Mouse (Mus musculus) olfactory bulb, adult 2 months (tissue): ENCODE data around the gene Pdss2. TPM values are rescaled to one million over a fixed set of nuclear protein-coding genes. Genes with fewer than 3 reads are reported as not detected.
"Not testable (repeated sequence)": the region's sequence is repeated elsewhere in the genome, so short reads cannot be mapped to it uniquely, and the experiment has no call there.

ENCODE experiments used
- H3K27ac ChIP-seq: fragments of 200-500 bp; 2 replicates; pipeline ENCODE4 v1.5.1; 2012; ENCODE audit warnings: low read depth, low read length; ENCODE audit not compliant: insufficient read depth
- H3K4me1 ChIP-seq: fragments of 200-500 bp; 2 replicates; pipeline ENCODE4 v1.6.1; 2012; ENCODE audit warnings: low read length; ENCODE audit not compliant: control insufficient read depth, insufficient read depth
- H3K4me3 ChIP-seq: fragments of 200-500 bp; 2 replicates; pipeline ENCODE4 v1.5.1; 2012; ENCODE audit warnings: mild to moderate bottlenecking, low read depth, low read length, moderate library complexity; ENCODE audit not compliant: insufficient read depth
- CTCF ChIP-seq: fragments of 200-500 bp; IDR thresholded peaks from 2 replicates; pipeline ENCODE4 v1.5.1; 2012; ENCODE audit warnings: low read depth, mild to moderate bottlenecking, low read length, moderate library complexity; ENCODE audit not compliant: insufficient read depth
- POLR2A ChIP-seq: fragments of 200-500 bp; IDR thresholded peaks from 2 replicates; pipeline ENCODE4 v1.6.1; 2012; ENCODE audit warnings: mild to moderate bottlenecking, low read depth, low read length, moderate library complexity; ENCODE audit not compliant: insufficient read depth
- WGBS: fragments of 180-500 bp; shearing (Covaris S2); methylation state at CpG from one replicate; pipeline ENCODE4 v1.1.7; 2018; 5-methylcytosine and 5-hydroxymethylcytosine counted together
- polyA plus RNA-seq: library from polyadenylated mRNA; stranded (reverse); fragments of >200 nt; gene quantifications from 2 replicates; pipeline ENCODE4 v1.2.4, GENCODE M21; 2012; ENCODE audit warnings: low replicate concordance; ENCODE audit not compliant: missing spikeins, insufficient read depth, insufficient read length

Gene Pdss2
- polyA plus RNA-seq, 1 experiment: not detected

DNA sequence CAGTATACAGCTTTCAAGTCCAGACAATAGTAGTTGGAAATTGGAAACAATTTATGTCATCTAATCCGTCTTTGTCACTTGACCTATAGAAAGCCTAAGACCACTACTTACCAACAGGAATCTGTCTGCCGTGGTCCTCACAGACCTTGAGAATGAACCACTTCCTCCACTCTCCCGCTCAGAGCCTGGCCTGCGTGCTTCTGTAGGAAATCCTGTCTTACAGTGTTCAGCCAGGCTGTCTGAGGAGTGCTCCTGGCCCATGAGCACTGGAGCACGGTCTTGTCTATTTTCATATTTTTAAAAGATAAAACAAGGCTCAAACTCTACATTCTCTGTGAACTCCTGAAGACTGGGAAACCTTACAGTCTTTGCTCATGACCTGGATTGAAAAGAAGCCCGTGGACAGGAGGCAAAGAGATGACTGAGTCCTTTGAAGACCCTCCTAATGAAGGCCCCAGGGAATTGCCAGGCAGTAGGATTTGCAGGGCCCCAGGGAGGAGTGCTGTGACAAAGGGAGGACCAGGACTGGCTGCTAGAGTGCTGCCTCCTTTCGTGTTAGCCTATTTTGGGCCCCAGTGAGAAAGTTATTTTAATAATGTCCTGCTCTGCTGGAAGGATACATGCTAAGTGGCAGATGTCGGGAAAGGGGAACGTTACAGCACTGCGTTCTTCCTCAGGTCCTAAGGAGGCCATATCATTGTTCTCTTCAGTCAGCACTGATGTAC lies 188.4 kb downstream of the Pdss2 start:
- no peaks in the 10 kb centered on the region for H3K4me1 ChIP-seq
- no peak overlapping the region for H3K27ac ChIP-seq
- WGBS: 81% methylated on average over 10 of the region's 10 CpGs
- no peak overlapping the region for H3K4me3 ChIP-seq
- TF ChIP-seq CTCF (no peak), POLR2A (no peak)

DNA sequence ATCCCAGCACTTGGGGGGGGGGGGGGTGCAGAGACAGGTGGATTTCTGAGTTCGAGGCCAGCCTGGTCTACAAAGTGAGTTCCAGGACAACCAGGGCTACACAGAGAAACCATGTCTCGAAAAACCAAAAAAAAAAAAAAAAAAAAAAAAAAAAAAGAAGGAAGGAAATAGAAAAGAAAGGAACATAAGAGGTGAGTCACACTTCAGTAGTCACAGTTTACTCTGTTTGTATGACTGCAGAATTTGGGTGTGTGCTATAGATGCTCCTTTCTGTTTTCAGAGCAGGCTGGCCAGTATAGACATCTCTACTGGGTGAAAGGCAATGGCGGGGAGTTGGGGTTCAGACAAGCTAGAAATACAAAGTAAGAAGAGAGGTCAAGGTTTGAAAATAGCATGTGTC lies 189.9 kb downstream of the Pdss2 start:
- not testable (repeated sequence) for H3K4me1 ChIP-seq, H3K4me3 ChIP-seq, H3K27ac ChIP-seq
- 93% methylated on average over 3 of the region's 3 CpGs for WGBS

DNA sequence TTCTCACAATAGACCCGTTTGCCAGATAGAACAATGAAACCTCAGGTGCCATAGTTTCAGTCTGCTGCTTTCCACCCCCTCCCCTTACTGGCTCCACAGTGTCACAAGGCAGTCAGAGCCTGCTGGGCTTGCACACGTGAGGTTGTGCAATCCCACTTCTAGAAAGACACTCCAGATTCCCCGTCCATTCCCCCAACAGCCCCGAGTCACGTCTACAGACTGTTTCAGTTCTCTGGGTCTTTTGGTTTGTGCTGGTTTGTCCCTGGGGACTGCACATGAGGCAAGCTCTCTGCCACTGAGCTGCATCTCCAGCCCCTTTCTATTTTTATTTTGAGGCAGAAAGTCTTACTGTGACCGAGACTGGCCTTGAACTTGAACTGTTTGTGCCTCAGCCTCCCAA lies 196.1 kb downstream of the Pdss2 start:
- TF ChIP-seq POLR2A (no peak), CTCF (no peak)
- WGBS: 94% methylated on average over 6 of the region's 6 CpGs
- H3K4me1 ChIP-seq: no peaks in the 10 kb centered on the region
- H3K27ac ChIP-seq: no peak overlapping the region
- no peak overlapping the region for H3K4me3 ChIP-seq

DNA sequence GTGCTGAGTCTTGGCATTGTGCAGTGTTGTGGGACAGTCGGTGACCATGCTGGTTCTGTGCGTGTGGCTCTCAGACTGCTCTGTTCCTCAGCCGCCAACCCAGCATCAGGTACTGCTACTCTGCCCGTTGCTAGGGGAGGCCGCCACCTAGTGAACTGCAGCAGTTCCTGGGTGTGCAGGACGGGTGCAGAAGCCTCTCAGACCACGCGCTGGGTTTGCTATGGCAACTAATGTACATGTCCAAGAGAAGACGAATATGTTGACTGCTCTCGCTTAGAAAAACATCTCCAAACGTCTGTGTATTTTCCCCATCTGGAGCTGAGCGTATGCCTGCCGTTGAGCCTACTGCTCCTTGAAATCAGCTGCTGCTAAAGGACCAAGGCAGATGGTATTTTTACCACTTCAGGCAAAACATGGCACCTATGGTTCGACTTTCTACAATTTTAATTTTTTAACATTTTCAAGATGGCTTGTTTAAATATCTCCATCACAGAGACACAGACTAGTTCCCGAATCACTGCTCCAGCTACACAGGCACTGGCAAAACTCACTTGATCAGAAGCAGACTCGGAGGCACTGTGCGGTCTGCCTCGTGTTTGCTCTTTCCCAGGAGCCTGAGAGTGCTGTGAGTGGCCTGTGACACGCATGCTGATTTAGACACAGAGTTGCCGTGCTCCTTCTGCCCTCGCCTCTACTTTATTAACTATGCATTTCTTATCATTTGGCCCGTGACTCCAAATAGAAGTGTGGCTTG lies 199.6 kb downstream of the Pdss2 start:
- H3K4me1 ChIP-seq: no peaks in the 10 kb centered on the region
- H3K27ac ChIP-seq: no peak overlapping the region
- TF ChIP-seq POLR2A (no peak), CTCF (no peak)
- H3K4me3 ChIP-seq: no peak overlapping the region
- 80% methylated on average over 22 of the region's 22 CpGs for WGBS

GRCm38 (mm10) chr10:43422061-43422770 lies 200.9 kb downstream of the Pdss2 start:
- 80% methylated on average over 15 of the region's 15 CpGs for WGBS
- H3K4me1 ChIP-seq: no peaks in the 10 kb centered on the region

GRCm38 (mm10) chr10:43424545-43424944 lies 203.3 kb downstream of the Pdss2 start:
- 87% methylated on average over 5 of the region's 5 CpGs for WGBS
- no peaks in the 10 kb centered on the region for H3K4me1 ChIP-seq
- H3K4me3 ChIP-seq: no peak overlapping the region
- no peak for TF ChIP-seq CTCF
- TF ChIP-seq POLR2A: no peak
- H3K27ac ChIP-seq: no peak overlapping the region

More at GRCm38 (mm10) chr10:43422061-43422770, 200.9 kb downstream of the Pdss2 start:
- Histone ChIP-seq H3K27ac (no peak overlapping the region), H3K4me3 (no peak overlapping the region)
- TF ChIP-seq POLR2A: no peak
- no peak for TF ChIP-seq CTCF

GRCm38 (mm10) chr10:43430606-43431005 lies 209.3 kb downstream of the Pdss2 start:
- Histone ChIP-seq H3K27ac (no peak overlapping the region), H3K4me1 (no peaks in the 10 kb centered on the region), H3K4me3 (no peak overlapping the region)
- TF ChIP-seq CTCF (no peak), POLR2A (no peak)
- 84% methylated on average over 5 of the region's 5 CpGs for WGBS

DNA sequence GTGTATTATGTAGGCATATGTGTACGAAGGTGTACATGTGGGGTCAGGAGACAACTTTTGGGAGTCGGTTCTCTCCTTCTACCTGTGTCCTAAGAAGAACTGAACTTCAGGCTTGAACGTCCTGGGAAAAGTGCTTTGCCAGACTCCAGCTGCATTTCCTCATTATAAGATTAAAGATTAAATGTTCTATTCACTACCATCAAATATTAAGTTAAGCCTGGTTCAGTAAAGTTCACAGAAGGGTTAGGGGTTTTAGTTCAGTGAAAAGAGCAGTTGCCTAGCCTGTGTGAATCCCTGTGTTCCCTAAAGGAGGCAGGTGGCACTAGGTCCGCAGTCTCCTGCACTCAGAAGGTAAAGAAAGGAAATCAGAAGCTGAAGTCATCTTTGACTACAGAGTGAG lies 213.0 kb downstream of the Pdss2 start:
- Histone ChIP-seq H3K4me3 (no peak overlapping the region), H3K4me1 (peaks cover under 1% of the 10 kb centered on the region; the same call in 1 of the 2 replicates), H3K27ac (no peak overlapping the region)
- WGBS: 95% methylated on average over 4 of the region's 4 CpGs
- TF ChIP-seq POLR2A: no peak
- no peak for TF ChIP-seq CTCF

GRCm38 (mm10) chr10:43435757-43436156 lies 214.5 kb downstream of the Pdss2 start:
- WGBS: 92% methylated on average over 3 of the region's 3 CpGs
- H3K27ac ChIP-seq: no peak overlapping the region
- TF ChIP-seq POLR2A (no peak), CTCF (no peak)
- no peak overlapping the region for H3K4me3 ChIP-seq
- peaks cover 5% of the 10 kb centered on the region; the same call in 1 of the 2 replicates for H3K4me1 ChIP-seq
